Mouse (Mus musculus) hindbrain, embryonic 15.5 days (tissue): ENCODE results near the gene Mip. TPM values are rescaled to one million over a fixed set of nuclear protein-coding genes. Genes with fewer than 3 reads are reported as not detected.
"Not testable (repeated sequence)": the region's sequence is repeated elsewhere in the genome, so short reads cannot be mapped to it uniquely, and the experiment has no call there.

Experiments used
- ATAC-seq: fragments of 200-750 bp; cut with Nextera tagmentation; 2 replicates; pipeline ENCODE4 v1.8.0; 2017; ENCODE audit warnings: low read depth, moderate number of reproducible peaks, moderate TSS enrichment; ENCODE audit not compliant: low FRiP score
- H3K27ac ChIP-seq: fragments of 300-500 bp; sonication (generic); replicated peaks from 2 replicates; pipeline ENCODE4 v1.5.1; 2015; ENCODE audit warnings: mild to moderate bottlenecking, inconsistent platforms
- H3K27me3 ChIP-seq: fragments of 300-500 bp; sonication (generic); 2 replicates; pipeline ENCODE4 v1.6.1; 2015; ENCODE audit warnings: control low read depth, inconsistent platforms
- H3K36me3 ChIP-seq: fragments of 300-500 bp; sonication (generic); 2 replicates; pipeline ENCODE4 v1.6.1; 2015; ENCODE audit warnings: control low read depth, inconsistent platforms
- H3K4me1 ChIP-seq: fragments of 300-500 bp; sonication (generic); replicated peaks from 2 replicates; pipeline ENCODE4 v1.6.1; 2015; ENCODE audit warnings: control low read depth, inconsistent platforms
- H3K4me2 ChIP-seq: fragments of 300-500 bp; sonication (generic); 2 replicates; pipeline ENCODE4 v1.6.1; 2015; ENCODE audit warnings: moderate library complexity, mild to moderate bottlenecking, inconsistent platforms
- H3K4me3 ChIP-seq: fragments of 300-500 bp; sonication (generic); 2 replicates; pipeline ENCODE4 v1.5.1; 2015; ENCODE audit warnings: mild to moderate bottlenecking, inconsistent platforms
- H3K9ac ChIP-seq: fragments of 300-500 bp; sonication (generic); 2 replicates; pipeline ENCODE4 v1.6.1; 2015; ENCODE audit warnings: inconsistent platforms
- H3K9me3 ChIP-seq: fragments of 300-500 bp; sonication (generic); 2 replicates; pipeline ENCODE4 v1.6.1; 2016; ENCODE audit warnings: control low read depth, inconsistent platforms
- WGBS: fragments of 180-500 bp; shearing (Covaris S2); methylation state at CpG from one replicate; pipeline ENCODE4 v1.1.7; 2015; 5-methylcytosine and 5-hydroxymethylcytosine counted together
- polyA plus RNA-seq: library from polyadenylated mRNA; unstranded; fragments of >200 nt; fragmentation: Nextera tagmentation; extraction: Ambion mirVana; gene quantifications from 2 replicates; pipeline ENCODE4 v1.2.1, GENCODE M21; 2015

Gene Mip
- polyA plus RNA-seq, 1 experiment from 2014 or later: not detected

GRCm38 (mm10) chr10:128275374-128275773 lies 49.7 kb downstream of the Mip start:
- not testable (repeated sequence) for H3K4me1 ChIP-seq, H3K27me3 ChIP-seq, H3K4me2 ChIP-seq, H3K27ac ChIP-seq, H3K9me3 ChIP-seq, ATAC-seq, H3K9ac ChIP-seq, H3K4me3 ChIP-seq
- 96% methylated on average over 1 of the region's 1 CpGs for WGBS
- peaks cover 16% of the 10 kb centered on the region for H3K36me3 ChIP-seq

- Histone ChIP-seq H3K4me2 (no peak overlapping the region), H3K4me1 (no peaks in the 10 kb centered on the region), H3K27me3 (no peaks in the 10 kb centered on the region), H3K9ac (no peak overlapping the region), H3K4me3 (no peak overlapping the region), H3K9me3 (no peaks in the 10 kb centered on the region), H3K36me3 (peaks cover 29% of the 10 kb centered on the region), H3K27ac (no peak overlapping the region)
- 57% methylated on average over 6 of the region's 6 CpGs for WGBS
- no peak for ATAC-seq
Measured at GRCm38 (mm10) chr10:128278158-128278557, 52.5 kb downstream of the Mip start.

GRCm38 (mm10) chr10:128280943-128281342 lies 55.3 kb downstream of the Mip start:
- Histone ChIP-seq H3K27me3 (no peaks in the 10 kb centered on the region), H3K4me1 (no peaks in the 10 kb centered on the region), H3K9ac (no peak overlapping the region), H3K27ac (no peak overlapping the region), H3K4me3 (no peak overlapping the region), H3K36me3 (peaks cover 50% of the 10 kb centered on the region), H3K9me3 (no peaks in the 10 kb centered on the region), H3K4me2 (no peak overlapping the region)
- no peak for ATAC-seq
- 94% methylated on average over 6 of the region's 6 CpGs for WGBS

Other genes starting within 250 kb of the Mip start
- not detected in 2 replicates for gene Hsd17b6, start 218.2 kb upstream of the Mip start, polyA plus RNA-seq
- 35.2 and 40.3 TPM in 2 replicates for gene Prim1, start 210.7 kb upstream of the Mip start, polyA plus RNA-seq
- gene Naca, start 190.3 kb upstream of the Mip start, polyA plus RNA-seq: 494 and 518 TPM in 2 replicates
- gene Ptges3, start 166.9 kb upstream of the Mip start, polyA plus RNA-seq: 371 and 395 TPM in 2 replicates
- gene Atp5b, start 142.6 kb upstream of the Mip start, polyA plus RNA-seq: 2,267 and 2,290 TPM in 2 replicates
- gene Baz2a, start 134.3 kb upstream of the Mip start, polyA plus RNA-seq: 8.1 and 8.3 TPM in 2 replicates
- gene Rbms2, start 45.5 kb upstream of the Mip start, polyA plus RNA-seq: 10.2 and 10.3 TPM in 2 replicates
- gene Gls2, start 31.4 kb upstream of the Mip start, polyA plus RNA-seq: 2.0 and 2.2 TPM in 2 replicates
- gene Spryd4, start 14.0 kb upstream of the Mip start, polyA plus RNA-seq: 20.6 and 21.0 TPM in 2 replicates
- 22.4 and 23.3 TPM in 2 replicates for gene Timeless, start 6.2 kb downstream of the Mip start, polyA plus RNA-seq
- gene Apon, start 28.3 kb downstream of the Mip start, polyA plus RNA-seq: 0.14 TPM in 1 of 2 replicates, not detected in the other
- gene Apof, start 42.8 kb downstream of the Mip start, polyA plus RNA-seq: 0.21 and 0.47 TPM in 2 replicates
- gene Stat2, start 44.7 kb downstream of the Mip start, polyA plus RNA-seq: 20.7 and 21.7 TPM in 2 replicates
- gene Il23a, start 72.9 kb downstream of the Mip start, polyA plus RNA-seq: 0.26 and 0.49 TPM in 2 replicates
- gene Pan2, start 77.5 kb downstream of the Mip start, polyA plus RNA-seq: 19.1 and 21.4 TPM in 2 replicates
- 188 and 205 TPM in 2 replicates for gene Cnpy2, start 96.6 kb downstream of the Mip start, polyA plus RNA-seq
- gene Cs, start 111.9 kb downstream of the Mip start, polyA plus RNA-seq: 267 and 278 TPM in 2 replicates
- 38.7 and 41.9 TPM in 2 replicates for gene Coq10a, start 143.2 kb downstream of the Mip start, polyA plus RNA-seq
- 10.9 and 13.8 TPM in 2 replicates for gene Ankrd52, start 151.3 kb downstream of the Mip start, polyA plus RNA-seq
- 0.21 and 0.83 TPM in 2 replicates for gene Slc39a5, start 175.4 kb downstream of the Mip start, polyA plus RNA-seq
- gene Nabp2, start 185.7 kb downstream of the Mip start, polyA plus RNA-seq: 137 and 141 TPM in 2 replicates
- gene Rnf41, start 185.8 kb downstream of the Mip start, polyA plus RNA-seq: 91.3 and 92.4 TPM in 2 replicates
- gene Smarcc2, start 233.4 kb downstream of the Mip start, polyA plus RNA-seq: 167 and 177 TPM in 2 replicates